Mouse (Mus musculus): ENCODE results near the gene Nek9.

Nek9 gene

GRCm38 (mm10) chr12:85263190-85263589, 76.0 kb downstream of the Nek9 start:
- no peak for DNase-seq (ENCODE audit: low spot score)

GRCm38 (mm10) chr12:85262489-85262888, 76.7 kb downstream of the Nek9 start:
- no peak for DNase-seq (ENCODE audit: low spot score)

- no peak for DNase-seq (ENCODE audit: low spot score)
Observed at GRCm38 (mm10) chr12:85257008-85257639, 82.0 kb downstream of the Nek9 start.

- no peak for DNase-seq (ENCODE audit: low spot score)
Observed at GRCm38 (mm10) chr12:85256074-85256751, 82.9 kb downstream of the Nek9 start.

GRCm38 (mm10) chr12:85252083-85252482, 87.1 kb downstream of the Nek9 start:
- DNase-seq (ENCODE audit: low spot score), result no peak
